Mouse (Mus musculus) retina, embryonic 14.5 days (tissue): ENCODE results near the gene Gabrb3.
A peak's percentile ranks its signal among the peaks of the same experiment; 100 is the strongest.
"Not testable (repeated sequence)": the region's sequence is repeated elsewhere in the genome, so short reads cannot be mapped to it uniquely, and the experiment has no call there.

Experiments used
- DNase-seq: peaks from one replicate; pipeline ENCODE4 v3.0.0-alpha.2; 2015; ENCODE audit warnings: low spot score

Gene Gabrb3

DNA sequence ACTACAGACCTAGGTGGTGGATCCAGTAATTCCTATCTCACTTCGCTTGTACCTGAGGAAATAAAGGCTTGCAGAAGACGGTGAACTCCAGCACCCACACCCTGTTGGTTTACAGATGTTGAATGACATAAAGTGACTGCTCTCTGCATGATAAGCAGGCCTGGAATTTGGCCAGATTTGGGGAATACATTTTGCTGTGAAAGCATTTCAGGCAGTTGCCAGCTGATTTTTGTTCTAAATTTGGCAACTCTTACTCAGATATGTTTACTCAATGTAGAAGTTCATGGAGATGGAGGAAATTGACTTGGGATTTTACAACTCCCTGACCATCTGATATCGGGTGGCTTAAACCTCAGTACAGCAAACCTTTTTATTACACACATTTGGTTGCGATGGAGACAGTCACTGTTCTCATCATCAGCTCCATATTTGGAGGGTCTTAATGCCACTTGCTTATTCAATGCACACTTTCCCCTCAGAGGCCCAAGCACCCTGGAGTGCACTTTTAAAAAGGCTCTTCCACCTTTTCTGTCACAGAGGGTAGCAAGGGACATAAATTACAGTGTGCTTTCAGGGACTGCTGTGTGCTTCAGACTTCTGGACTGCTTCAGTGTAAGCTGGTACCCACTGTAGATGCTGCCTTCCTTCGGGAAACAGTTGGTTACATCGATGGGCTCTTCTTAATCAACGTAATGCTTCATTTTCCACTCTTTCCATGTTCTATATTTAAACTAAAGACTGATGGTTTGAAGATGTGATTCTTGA is 287.7 kb downstream of the Gabrb3 start:
- no peak for DNase-seq

DNA sequence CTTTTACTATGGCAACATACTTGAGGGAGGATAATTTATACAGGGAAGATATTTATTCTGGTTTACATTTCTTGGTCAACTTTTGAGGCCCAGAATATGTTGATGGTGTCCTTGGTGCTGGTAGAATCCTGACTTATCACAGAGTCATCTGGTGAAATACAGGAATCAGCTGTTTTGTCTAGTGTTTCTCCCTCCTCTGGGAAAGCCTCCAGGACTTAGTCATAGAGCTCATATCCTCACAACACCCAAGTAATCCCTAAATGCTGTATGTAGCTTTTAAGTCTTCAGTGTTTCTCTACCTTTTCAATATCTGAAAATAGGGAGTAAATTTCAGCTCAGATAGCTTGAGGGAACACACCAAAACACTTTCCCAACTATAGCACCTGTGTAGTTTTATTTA is 292.2 kb downstream of the Gabrb3 start:
- DNase-seq: no peak

DNA sequence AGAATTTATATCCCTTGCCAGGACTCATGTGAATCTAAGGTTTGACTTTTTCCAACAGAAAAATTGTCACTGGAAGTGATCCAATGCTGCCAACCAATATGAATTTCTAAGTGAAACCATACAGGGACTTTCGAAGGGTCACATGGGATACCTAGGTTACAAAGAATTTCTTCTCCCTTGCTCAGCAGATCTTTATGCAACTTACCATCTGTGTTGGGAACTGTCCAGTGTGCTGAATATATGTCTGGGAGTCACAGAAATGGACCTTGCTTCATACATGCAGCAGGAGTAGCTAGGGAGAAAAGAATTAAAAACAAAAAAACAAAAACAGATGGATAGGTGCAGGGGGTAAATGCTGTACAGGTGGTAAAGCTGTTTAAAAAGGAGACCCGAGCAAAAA is 327.3 kb downstream of the Gabrb3 start:
- peak; percentile 18 for DNase-seq

DNA sequence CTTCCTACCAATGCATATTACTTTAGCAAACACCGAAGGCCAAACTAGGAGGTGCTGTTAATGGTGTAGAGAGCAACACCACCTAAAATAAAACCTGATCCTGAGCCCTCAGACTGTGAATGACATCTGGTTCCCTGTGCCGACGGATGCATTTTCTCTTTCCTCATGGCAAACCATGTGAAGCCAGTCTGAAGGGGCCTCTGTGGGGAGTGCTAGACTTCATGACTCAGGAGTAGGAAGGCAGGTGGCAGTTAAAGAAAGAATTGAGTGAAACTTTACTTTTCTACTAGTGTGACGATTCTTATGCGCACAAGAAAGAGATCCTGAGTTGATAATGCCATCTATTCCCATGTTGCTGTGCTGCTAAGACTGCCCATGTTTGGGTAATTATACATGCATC is 341.0 kb downstream of the Gabrb3 start:
- no peak for DNase-seq

DNA sequence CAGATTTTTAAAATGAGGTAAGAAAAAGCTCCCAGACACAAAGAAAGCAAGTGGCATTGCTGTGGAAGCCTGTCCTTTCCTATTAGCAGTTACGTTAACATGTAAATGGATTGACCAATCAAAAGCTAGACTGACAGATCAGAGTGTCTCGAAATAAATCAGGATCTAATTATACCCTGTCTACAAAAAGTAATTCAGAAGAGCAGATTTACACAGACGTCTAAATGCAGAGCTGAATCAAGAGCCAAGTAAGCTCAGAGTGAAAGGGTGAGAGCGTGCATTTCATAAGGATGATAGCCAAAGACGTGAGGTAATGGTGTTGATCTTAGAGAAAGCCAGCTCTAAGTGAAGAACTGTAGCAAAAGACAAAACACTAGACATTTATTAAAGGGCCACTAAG is 359.3 kb downstream of the Gabrb3 start:
- no peak for DNase-seq

DNA sequence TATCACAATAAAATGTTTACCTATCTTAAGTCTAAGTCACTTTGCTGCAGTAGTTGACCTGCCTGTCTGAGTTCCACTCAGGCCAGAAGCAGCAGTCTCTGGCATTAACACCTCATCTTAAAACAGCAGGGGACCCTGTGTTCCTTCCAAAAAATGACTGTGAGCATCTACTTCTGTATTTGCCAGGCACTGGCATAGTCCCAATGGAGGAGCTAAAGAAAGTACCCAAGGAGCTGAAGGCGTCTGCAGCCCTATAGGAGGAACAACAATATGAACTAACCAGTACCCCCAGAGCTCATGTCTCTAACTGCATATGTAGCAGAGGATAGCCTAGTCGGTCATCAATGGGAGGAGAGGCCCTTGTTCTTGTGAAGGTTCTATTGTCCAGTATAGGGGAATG is 366.6 kb downstream of the Gabrb3 start:
- DNase-seq: not testable (repeated sequence)

DNA sequence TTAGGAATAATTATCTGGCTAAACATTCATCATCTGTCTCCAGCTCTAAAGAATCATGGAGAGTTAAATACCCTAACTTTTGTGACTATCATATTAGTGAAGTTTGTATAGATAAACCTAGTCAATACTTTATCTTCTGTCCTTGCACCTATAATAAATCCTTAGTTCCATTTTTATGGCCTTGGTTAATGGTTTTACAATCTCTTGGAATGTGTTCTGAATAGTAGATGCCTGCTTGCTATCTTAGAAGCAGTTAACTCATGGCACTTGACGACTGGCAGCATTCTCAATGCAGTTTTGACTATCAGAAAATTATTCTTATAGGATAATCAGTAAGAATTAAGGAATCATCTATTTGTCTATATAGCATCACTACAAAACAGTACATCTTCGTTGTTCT is 368.0 kb downstream of the Gabrb3 start:
- no peak for DNase-seq

DNA sequence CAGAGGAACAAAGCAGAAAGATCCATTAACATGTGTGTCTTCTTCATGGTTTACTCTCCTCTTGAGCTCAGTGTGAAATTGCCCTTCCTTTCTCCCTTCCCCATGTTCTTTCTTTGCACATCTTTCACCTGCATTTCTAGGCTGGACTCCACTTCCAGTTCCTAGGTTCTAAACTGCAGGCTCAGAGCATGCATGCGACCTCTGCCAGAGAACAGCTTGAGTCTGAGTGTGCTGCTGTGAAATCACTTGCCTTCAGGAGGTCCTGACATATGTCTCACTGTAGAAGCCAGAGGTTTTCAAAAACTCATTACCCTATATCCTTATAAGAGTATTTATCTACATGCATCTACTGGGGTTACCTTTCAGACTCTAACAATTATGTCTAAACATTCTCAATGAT is 383.8 kb downstream of the Gabrb3 start:
- DNase-seq: no peak

DNA sequence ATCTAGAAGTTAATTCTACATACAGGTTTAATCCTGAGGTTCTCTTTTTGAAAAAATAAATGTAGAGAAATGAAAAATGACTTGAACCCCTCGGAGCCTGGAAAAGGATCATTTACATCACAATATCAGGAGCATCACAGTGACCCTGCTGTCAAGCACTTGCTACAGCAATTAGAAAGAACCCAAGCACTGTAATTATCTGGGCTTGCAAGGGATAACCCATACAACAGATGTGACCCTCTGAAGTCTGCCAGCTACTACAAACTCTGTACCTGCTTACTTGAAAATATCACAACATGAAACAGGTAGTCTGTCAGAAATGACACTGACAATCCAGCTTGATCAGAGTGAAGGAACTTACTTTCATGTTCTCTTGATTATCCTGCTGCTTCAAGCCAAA is 394.2 kb downstream of the Gabrb3 start:
- no peak for DNase-seq

DNA sequence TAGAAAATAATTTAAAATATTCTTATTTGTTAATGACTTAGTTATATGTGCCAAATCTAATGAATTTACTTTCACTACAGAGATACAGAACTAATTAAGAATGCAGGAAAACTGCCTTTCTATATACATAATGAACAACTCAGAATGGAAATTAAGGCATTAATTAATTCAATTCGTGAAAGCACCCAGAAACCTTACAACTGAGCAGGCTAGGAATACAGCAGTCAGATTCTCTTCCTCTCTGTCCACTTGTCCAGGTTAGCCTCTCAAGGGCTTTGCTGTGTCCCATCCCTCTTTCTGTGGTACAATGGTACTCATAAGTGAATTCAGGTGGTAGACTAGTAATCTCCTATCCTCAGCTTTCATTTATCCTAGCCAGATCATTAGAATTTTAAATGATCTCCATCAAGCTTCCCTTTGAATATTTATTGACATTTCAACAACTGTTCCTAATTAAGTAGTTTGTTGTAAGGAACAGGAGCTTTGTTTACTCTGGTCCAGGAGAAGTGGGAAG is 422.9 kb downstream of the Gabrb3 start:
- DNase-seq: no peak

DNA sequence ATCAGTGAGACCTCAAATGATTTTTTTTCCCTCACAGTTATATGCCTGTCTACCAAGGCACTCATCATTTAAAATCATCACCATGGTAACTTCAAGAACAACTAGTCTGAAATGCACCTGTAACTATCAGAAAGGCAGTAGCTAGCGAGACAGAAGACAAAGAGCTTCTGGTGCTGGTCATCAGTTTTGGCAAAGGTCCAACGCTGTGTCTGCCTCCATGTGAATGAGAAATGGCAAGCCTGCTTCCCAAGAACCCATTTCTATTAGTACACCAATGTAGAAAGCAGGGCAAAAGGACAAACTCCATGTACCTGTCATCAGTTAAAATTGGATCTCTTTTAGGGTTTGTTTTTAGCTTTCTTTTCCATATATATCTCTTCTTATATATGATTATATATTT is 448.5 kb downstream of the Gabrb3 start:
- no peak for DNase-seq
